23 mouse cellular contexts compared by ENCODE assay signal in the genomic region with DNA sequence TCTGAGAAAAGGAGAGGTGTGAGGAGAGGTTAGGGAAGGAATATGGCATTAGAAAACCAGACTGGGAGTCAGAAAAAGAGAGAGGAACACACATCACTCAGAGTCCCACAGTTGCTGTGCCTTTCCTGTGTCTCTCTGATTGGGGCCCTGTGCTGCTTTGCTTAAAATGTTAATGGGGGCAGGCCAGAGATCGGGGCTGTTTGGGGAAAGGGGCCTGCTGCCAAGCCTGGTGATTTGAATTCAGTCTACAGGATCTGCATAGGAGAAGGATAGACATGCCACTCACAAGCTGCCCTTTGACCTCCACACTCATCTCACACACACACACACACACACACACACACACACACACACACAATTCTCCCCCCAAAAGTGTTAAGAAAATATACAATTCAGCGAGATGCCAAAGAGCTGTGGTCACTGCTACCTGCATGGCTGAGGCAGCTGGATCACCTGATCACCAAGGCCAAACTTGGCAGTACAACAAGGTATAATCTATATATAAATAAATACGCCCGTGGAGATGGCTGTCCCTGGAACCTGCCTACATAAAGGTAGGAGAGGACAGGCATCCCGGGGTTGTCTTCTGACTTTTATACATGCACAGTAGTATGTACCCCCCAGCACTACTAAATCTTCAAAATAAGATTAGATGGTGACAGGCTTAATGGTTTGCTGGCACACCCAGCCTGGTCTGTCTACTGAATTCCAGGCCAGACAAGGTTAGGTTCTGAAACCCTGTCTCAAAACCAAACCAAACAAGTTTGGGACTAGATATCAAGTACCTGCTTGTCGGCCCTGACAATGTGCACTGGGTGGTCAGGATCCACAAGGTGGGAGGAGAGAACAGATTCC. TPM values are rescaled to one million over a fixed set of nuclear protein-coding genes. Genes with fewer than 3 reads are reported as not detected.
DNase-seq lines count a peak whose midpoint lies in the region; ATAC-seq lines count a peak whose summit lies in the region.
"Had no signal": no experiment of that assay in that cellular context is flagged by ENCODE, and none has a peak within 500 bp of the region (broad histone marks: within the 10 kb centered on the region; RNA-seq: fewer than 3 reads in every experiment).

No protein-coding gene starts in this region.

- peaks cover 18% of the 10 kb centered on the region; the same call in 1 of the 2 replicates for H3K4me1 ChIP-seq in embryonic facial prominence, embryonic 13.5 days
- H3K4me1 ChIP-seq in embryonic facial prominence, embryonic 10.5 days = peaks cover 3% of the 10 kb centered on the region; the same call in 1 of the 2 replicates
- peaks cover 30% of the 10 kb centered on the region for H3K4me1 ChIP-seq in heart, embryonic 15.5 days (replicated peaks)
- H3K4me1 ChIP-seq in stomach, embryonic 15.5 days = peaks cover 5% of the 10 kb centered on the region; the same call in 1 of the 2 replicates
- H3K4me1 ChIP-seq: forebrain, embryonic 13.5 days had no signal

- no peak overlapping the region for H3K9ac ChIP-seq in embryonic facial prominence, embryonic 13.5 days
- H3K9ac ChIP-seq in heart, embryonic 15.5 days = no peak overlapping the region
- no peak overlapping the region for H3K9ac ChIP-seq in stomach, embryonic 15.5 days
- H3K9ac ChIP-seq: forebrain, embryonic 13.5 days; liver, embryonic 15.5 days had no signal

- H3K27me3 ChIP-seq in embryonic facial prominence, embryonic 13.5 days = no peaks in the 10 kb centered on the region
- H3K27me3 ChIP-seq in embryonic facial prominence, embryonic 10.5 days (replicated peaks; ENCODE audit: low read depth, poor library complexity, severe bottlenecking) = no peaks in the 10 kb centered on the region
- H3K27me3 ChIP-seq in heart, embryonic 15.5 days = no peaks in the 10 kb centered on the region
- no peaks in the 10 kb centered on the region for H3K27me3 ChIP-seq in stomach, embryonic 15.5 days (replicated peaks)
- H3K27me3 ChIP-seq: forebrain, embryonic 13.5 days; liver, embryonic 15.5 days had no signal

- 73% methylated on average over 6 of the region's 6 CpGs for WGBS in embryonic facial prominence, embryonic 13.5 days
- WGBS in embryonic facial prominence, embryonic 10.5 days = 83% methylated on average over 6 of the region's 6 CpGs
- WGBS in heart, embryonic 15.5 days = 58% methylated on average over 6 of the region's 6 CpGs
- WGBS in stomach, embryonic 15.5 days = 60% methylated on average over 6 of the region's 6 CpGs

- H3K9me3 ChIP-seq in embryonic facial prominence, embryonic 13.5 days = no peaks in the 10 kb centered on the region
- no peaks in the 10 kb centered on the region for H3K9me3 ChIP-seq in embryonic facial prominence, embryonic 10.5 days
- H3K9me3 ChIP-seq in heart, embryonic 15.5 days (replicated peaks) = no peaks in the 10 kb centered on the region
- H3K9me3 ChIP-seq in stomach, embryonic 15.5 days = no peaks in the 10 kb centered on the region
- H3K9me3 ChIP-seq: forebrain, embryonic 13.5 days; G1E; liver, embryonic 15.5 days had no signal

- no peak for DNase-seq in embryonic facial prominence, embryonic 10.5 days (ENCODE audit: low spot score)
- DNase-seq in heart, adult 18-20 months = no peak
- peak; percentile 41 for DNase-seq in NIH3T3 (ENCODE audit: low read depth)
- no peak for DNase-seq in spleen, adult 12 weeks (ENCODE audit: low spot score)
- DNase-seq: adrenal gland, postnatal 25 days; cerebellum, adult 11-12 months; cerebellum, postnatal 36 days; gastrocnemius, postnatal 14 days; kidney, adult 18-20 months; thymus, postnatal 25 days had no signal

- H3K27ac ChIP-seq in embryonic facial prominence, embryonic 13.5 days = peak overlapping the region; percentile 24; the same call in 1 of the 2 replicates
- H3K27ac ChIP-seq in embryonic facial prominence, embryonic 10.5 days (replicated peaks) = no peak overlapping the region
- H3K27ac ChIP-seq in heart, embryonic 15.5 days = peak overlapping the region; percentile 31; the same call in 1 of the 2 replicates
- peak overlapping the region; percentile 48; the same call in 1 of the 2 replicates for H3K27ac ChIP-seq in stomach, embryonic 15.5 days
- H3K27ac ChIP-seq: forebrain, embryonic 13.5 days; liver, embryonic 15.5 days had no signal

- no peak for ATAC-seq in embryonic facial prominence, embryonic 13.5 days (ENCODE audit: insufficient number of reproducible peaks, insufficient read depth, low FRiP score, low TSS enrichment, low read depth)
- ATAC-seq in heart, embryonic 15.5 days (replicated peaks; ENCODE audit: insufficient number of reproducible peaks, insufficient read depth, low FRiP score, low read depth) = no peak
- peak; percentile 50; the same call in 1 of the 2 replicates for ATAC-seq in stomach, embryonic 15.5 days (ENCODE audit: insufficient read depth, low FRiP score, low read depth)
- ATAC-seq: CD4-positive, CD25-positive, alpha-beta regulatory T cell, adult 4 months; forebrain, embryonic 13.5 days had no signal

- H3K4me3 ChIP-seq in embryonic facial prominence, embryonic 13.5 days = no peak overlapping the region
- H3K4me3 ChIP-seq in embryonic facial prominence, embryonic 10.5 days = no peak overlapping the region
- no peak overlapping the region for H3K4me3 ChIP-seq in heart, embryonic 15.5 days
- H3K4me3 ChIP-seq in stomach, embryonic 15.5 days (replicated peaks) = no peak overlapping the region
- H3K4me3 ChIP-seq: forebrain, embryonic 13.5 days; liver, embryonic 15.5 days had no signal

- no peak overlapping the region for H3K4me2 ChIP-seq in embryonic facial prominence, embryonic 13.5 days
- no peak overlapping the region for H3K4me2 ChIP-seq in heart, embryonic 15.5 days
- no peak overlapping the region for H3K4me2 ChIP-seq in stomach, embryonic 15.5 days
- H3K4me2 ChIP-seq: forebrain, embryonic 13.5 days; liver, embryonic 15.5 days; midbrain, embryonic 11.5 days had no signal

- H3K36me3 ChIP-seq in embryonic facial prominence, embryonic 13.5 days = peaks cover 6% of the 10 kb centered on the region
- H3K36me3 ChIP-seq in embryonic facial prominence, embryonic 10.5 days (replicated peaks) = peaks cover 18% of the 10 kb centered on the region
- no peaks in the 10 kb centered on the region for H3K36me3 ChIP-seq in heart, embryonic 15.5 days
- no peaks in the 10 kb centered on the region for H3K36me3 ChIP-seq in stomach, embryonic 15.5 days
- H3K36me3 ChIP-seq: liver, embryonic 15.5 days had no signal

RNA-seq across cellular contexts. Expression of a gene that starts 0.8 kb away (rescaled TPM):
- polyA plus RNA-seq in embryonic facial prominence, embryonic 13.5 days (2015; fragmentation: Nextera tagmentation; extraction: Ambion mirVana) = not detected in 2 replicates
- polyA plus RNA-seq in embryonic facial prominence, embryonic 10.5 days (2016; fragmentation: Nextera tagmentation; extraction: Ambion mirVana) = not detected in 2 replicates
- polyA plus RNA-seq in heart, embryonic 15.5 days (2015; fragmentation: Nextera tagmentation; extraction: Ambion mirVana) = not detected in 2 replicates
- total RNA-seq in heart, adult 18-20 months (2021) = not detected
- polyA plus RNA-seq in stomach, embryonic 15.5 days (2015; fragmentation: Nextera tagmentation; extraction: Ambion mirVana) = not detected in 2 replicates
- total RNA-seq: adrenal gland, postnatal 25 days; G1E; gastrocnemius, postnatal 14 days; layer of hippocampus, adult 18-20 months; layer of hippocampus, postnatal 25 days; left cerebral cortex, postnatal 10 days had no signal
- polyA plus RNA-seq: forebrain, embryonic 13.5 days; G1E; hindbrain, embryonic 11.5 days; liver, embryonic 15.5 days; neural tube, embryonic 11.5 days had no signal

RNA-seq across cellular contexts. Expression of a gene that starts 31.9 kb away (rescaled TPM):
- 92.5 and 106 TPM in 2 replicates for polyA plus RNA-seq in embryonic facial prominence, embryonic 13.5 days (2015; fragmentation: Nextera tagmentation; extraction: Ambion mirVana)
- polyA plus RNA-seq in embryonic facial prominence, embryonic 10.5 days (2016; fragmentation: Nextera tagmentation; extraction: Ambion mirVana) = 98.6 and 105 TPM in 2 replicates
- 61.3 and 69.2 TPM in 2 replicates for polyA plus RNA-seq in heart, embryonic 15.5 days (2015; fragmentation: Nextera tagmentation; extraction: Ambion mirVana)
- total RNA-seq in heart, adult 18-20 months (2021) = 10 to 100 TPM; 25.7 to 26.3 TPM
- polyA plus RNA-seq in stomach, embryonic 15.5 days (2015; fragmentation: Nextera tagmentation; extraction: Ambion mirVana) = 81.0 and 86.9 TPM in 2 replicates

RNA-seq across cellular contexts. Expression of a gene that starts 48.0 kb away (rescaled TPM):
- 91.6 and 99.4 TPM in 2 replicates for polyA plus RNA-seq in embryonic facial prominence, embryonic 13.5 days (2015; fragmentation: Nextera tagmentation; extraction: Ambion mirVana)
- polyA plus RNA-seq in embryonic facial prominence, embryonic 10.5 days (2016; fragmentation: Nextera tagmentation; extraction: Ambion mirVana) = 110 and 116 TPM in 2 replicates
- 72.8 and 82.5 TPM in 2 replicates for polyA plus RNA-seq in heart, embryonic 15.5 days (2015; fragmentation: Nextera tagmentation; extraction: Ambion mirVana)
- total RNA-seq in heart, adult 18-20 months (2021) = 10 to 100 TPM; 32.3 to 32.9 TPM
- polyA plus RNA-seq in stomach, embryonic 15.5 days (2015; fragmentation: Nextera tagmentation; extraction: Ambion mirVana) = 77.1 and 78.7 TPM in 2 replicates
